Mouse (Mus musculus): ENCODE results near the gene Rapgef3. TPM values are rescaled to one million over a fixed set of nuclear protein-coding genes. Genes with fewer than 3 reads are reported as not detected.

Gene Rapgef3
- polyA plus RNA-seq, 1 experiment from 2014 or later, result 4.9 TPM

- H3K9ac ChIP-seq (ENCODE audit: low read length), result no peak overlapping the region
- no peaks in the 10 kb centered on the region for H3K9me3 ChIP-seq (replicated peaks; ENCODE audit: control insufficient read depth, low read length)
- no peaks in the 10 kb centered on the region for H3K27me3 ChIP-seq (replicated peaks; ENCODE audit: control insufficient read depth, insufficient read depth, low read length)
- H3K4me2 ChIP-seq (ENCODE audit: low read length), result no peak overlapping the region
- H3K36me3 ChIP-seq (ENCODE audit: control insufficient read depth, insufficient read depth, low read length), result no peaks in the 10 kb centered on the region
- H3K4me3 ChIP-seq (ENCODE audit: low read depth, low read length), result no peak overlapping the region
- 89% methylated on average over 9 of the region's 9 CpGs for WGBS
- no peak for DNase-seq (ENCODE audit: low spot score)
- peaks cover 8% of the 10 kb centered on the region for H3K4me1 ChIP-seq (ENCODE audit: control insufficient read depth, insufficient read depth, low read length)
- no peak overlapping the region for H3K27ac ChIP-seq (ENCODE audit: low read depth, low read length)
- no peak for ATAC-seq
These were observed 18.4 kb downstream of the Rapgef3 start for GRCm38 (mm10) chr15:97749397-97749796.

DNA sequence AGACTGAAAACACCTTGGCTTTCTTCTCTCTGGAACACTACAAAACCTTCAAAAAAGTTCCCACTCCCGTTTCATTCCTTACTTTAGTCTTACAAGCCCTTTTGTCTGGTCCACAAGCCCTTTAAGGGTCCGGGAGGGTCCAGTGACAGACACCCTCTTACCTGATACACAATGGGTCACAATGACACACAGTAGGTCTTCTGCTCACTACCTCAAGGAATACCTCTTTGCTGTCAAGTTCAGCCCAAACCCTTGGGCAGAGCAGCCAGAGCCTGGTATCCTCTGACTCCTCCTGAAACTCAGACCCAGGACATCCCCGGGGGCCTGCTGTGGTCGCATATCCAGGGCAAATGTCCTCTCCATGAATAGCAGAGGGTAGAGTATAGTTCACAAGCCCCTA is 18.8 kb downstream of the Rapgef3 start:
- Histone ChIP-seq H3K27me3 (replicated peaks; ENCODE audit: control insufficient read depth, insufficient read depth, low read length) (no peaks in the 10 kb centered on the region), H3K9ac (ENCODE audit: low read length) (no peak overlapping the region), H3K4me1 (ENCODE audit: control insufficient read depth, insufficient read depth, low read length) (peaks cover 8% of the 10 kb centered on the region), H3K4me3 (ENCODE audit: low read depth, low read length) (no peak overlapping the region), H3K4me2 (ENCODE audit: low read length) (no peak overlapping the region), H3K9me3 (replicated peaks; ENCODE audit: control insufficient read depth, low read length) (no peaks in the 10 kb centered on the region), H3K36me3 (ENCODE audit: control insufficient read depth, insufficient read depth, low read length) (no peaks in the 10 kb centered on the region), H3K27ac (ENCODE audit: low read depth, low read length) (no peak overlapping the region)
- no peak for ATAC-seq
- 85% methylated on average over 4 of the region's 4 CpGs for WGBS
- DNase-seq (ENCODE audit: low spot score), result no peak

DNA sequence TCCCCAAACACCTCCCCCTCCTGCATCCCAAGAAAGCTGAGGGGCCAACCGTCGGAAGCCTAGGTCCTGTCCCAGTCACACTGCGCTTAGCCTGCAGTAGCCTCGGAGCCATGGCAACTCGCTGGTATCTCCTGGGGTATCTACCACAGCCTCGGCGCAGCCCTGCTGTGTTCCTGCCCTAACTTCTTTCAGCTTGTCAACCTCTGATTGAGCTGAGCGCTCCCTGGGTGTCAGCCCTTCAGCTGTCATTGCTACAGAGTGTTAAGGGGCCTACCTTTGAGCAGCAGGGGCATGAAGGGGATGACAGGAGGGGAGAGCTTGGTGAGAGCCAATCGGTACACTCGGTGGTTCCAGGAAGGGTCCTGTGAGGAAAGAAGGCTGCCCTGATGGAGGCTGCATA is 19.5 kb downstream of the Rapgef3 start:
- Histone ChIP-seq H3K4me1 (ENCODE audit: control insufficient read depth, insufficient read depth, low read length) (peaks cover 8% of the 10 kb centered on the region), H3K4me3 (ENCODE audit: low read depth, low read length) (no peak overlapping the region), H3K27ac (ENCODE audit: low read depth, low read length) (no peak overlapping the region), H3K4me2 (ENCODE audit: low read length) (no peak overlapping the region), H3K9ac (ENCODE audit: low read length) (no peak overlapping the region), H3K27me3 (replicated peaks; ENCODE audit: control insufficient read depth, insufficient read depth, low read length) (no peaks in the 10 kb centered on the region), H3K36me3 (ENCODE audit: control insufficient read depth, insufficient read depth, low read length) (no peaks in the 10 kb centered on the region), H3K9me3 (replicated peaks; ENCODE audit: control insufficient read depth, low read length) (no peaks in the 10 kb centered on the region)
- ATAC-seq, result no peak
- 46% methylated on average over 10 of the region's 10 CpGs for WGBS
- no peak for DNase-seq (ENCODE audit: low spot score)

GRCm38 (mm10) chr15:97747486-97747885 is 20.3 kb downstream of the Rapgef3 start:
- peaks cover 8% of the 10 kb centered on the region for H3K4me1 ChIP-seq (ENCODE audit: control insufficient read depth, insufficient read depth, low read length)
- H3K36me3 ChIP-seq (ENCODE audit: control insufficient read depth, insufficient read depth, low read length), result no peaks in the 10 kb centered on the region
- no peaks in the 10 kb centered on the region for H3K27me3 ChIP-seq (replicated peaks; ENCODE audit: control insufficient read depth, insufficient read depth, low read length)
- H3K27ac ChIP-seq (ENCODE audit: low read depth, low read length), result no peak overlapping the region
- WGBS, result 89% methylated on average over 4 of the region's 4 CpGs
- H3K9me3 ChIP-seq (replicated peaks; ENCODE audit: control insufficient read depth, low read length), result no peaks in the 10 kb centered on the region
- no peak overlapping the region for H3K9ac ChIP-seq (ENCODE audit: low read length)
- no peak overlapping the region for H3K4me2 ChIP-seq (ENCODE audit: low read length)
- DNase-seq (ENCODE audit: low spot score) (no peak), ATAC-seq (no peak)
- H3K4me3 ChIP-seq (ENCODE audit: low read depth, low read length), result no peak overlapping the region

DNA sequence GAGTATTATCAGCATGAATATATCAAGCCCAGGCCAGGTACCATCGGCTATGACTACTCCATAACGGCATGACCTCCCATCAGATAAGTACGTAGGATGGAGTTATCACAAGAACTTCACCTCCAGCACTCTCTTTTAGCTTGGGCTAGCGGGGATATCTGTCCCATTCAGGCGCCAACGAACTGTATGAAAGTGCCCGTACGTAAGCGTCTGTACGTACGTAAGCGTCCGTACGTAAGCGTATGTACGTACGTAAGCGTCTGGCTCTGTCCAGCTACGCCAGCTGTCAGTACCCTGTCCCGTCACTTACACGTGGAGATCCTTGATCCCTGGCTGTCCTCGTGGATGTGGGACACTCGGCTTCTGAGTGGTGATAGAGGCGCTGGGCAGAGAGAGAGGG is 21.0 kb downstream of the Rapgef3 start:
- WGBS, result 95% methylated on average over 24 of the region's 24 CpGs
- ATAC-seq (no peak), DNase-seq (ENCODE audit: low spot score) (no peak)
- Histone ChIP-seq H3K27me3 (replicated peaks; ENCODE audit: control insufficient read depth, insufficient read depth, low read length) (no peaks in the 10 kb centered on the region), H3K9ac (ENCODE audit: low read length) (no peak overlapping the region), H3K9me3 (replicated peaks; ENCODE audit: control insufficient read depth, low read length) (no peaks in the 10 kb centered on the region), H3K36me3 (ENCODE audit: control insufficient read depth, insufficient read depth, low read length) (no peaks in the 10 kb centered on the region), H3K4me1 (ENCODE audit: control insufficient read depth, insufficient read depth, low read length) (peaks cover 8% of the 10 kb centered on the region), H3K4me2 (ENCODE audit: low read length) (no peak overlapping the region), H3K4me3 (ENCODE audit: low read depth, low read length) (no peak overlapping the region), H3K27ac (ENCODE audit: low read depth, low read length) (no peak overlapping the region)

DNA sequence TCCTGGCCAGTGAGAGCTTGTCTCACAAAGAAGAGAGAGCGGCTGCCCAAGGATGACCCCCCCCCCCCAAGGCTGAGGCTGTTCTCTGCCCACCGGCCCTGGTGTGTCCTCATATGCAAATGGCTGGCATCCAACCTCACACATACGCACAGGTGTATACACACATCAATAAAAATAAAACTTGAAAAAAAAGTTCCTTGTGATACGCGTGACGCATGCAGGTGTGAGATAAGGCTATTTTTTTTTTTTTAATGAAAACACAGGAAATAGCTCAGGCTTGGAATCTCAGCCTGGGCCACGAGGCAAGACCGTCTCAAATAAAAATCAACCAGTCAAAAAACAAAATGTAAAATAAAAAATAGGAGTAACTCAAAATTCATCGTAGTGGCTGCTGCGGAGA is 21.5 kb downstream of the Rapgef3 start:
- 94% methylated on average over 10 of the region's 10 CpGs for WGBS
- Histone ChIP-seq H3K27me3 (replicated peaks; ENCODE audit: control insufficient read depth, insufficient read depth, low read length) (no peaks in the 10 kb centered on the region), H3K9me3 (replicated peaks; ENCODE audit: control insufficient read depth, low read length) (no peaks in the 10 kb centered on the region), H3K36me3 (ENCODE audit: control insufficient read depth, insufficient read depth, low read length) (no peaks in the 10 kb centered on the region), H3K4me3 (ENCODE audit: low read depth, low read length) (no peak overlapping the region), H3K27ac (ENCODE audit: low read depth, low read length) (no peak overlapping the region), H3K9ac (ENCODE audit: low read length) (no peak overlapping the region), H3K4me1 (ENCODE audit: control insufficient read depth, insufficient read depth, low read length) (peaks cover 8% of the 10 kb centered on the region), H3K4me2 (ENCODE audit: low read length) (no peak overlapping the region)
- no peak for ATAC-seq
- no peak for DNase-seq (ENCODE audit: low spot score)

GRCm38 (mm10) chr15:97745331-97745730 is 22.4 kb downstream of the Rapgef3 start:
- Histone ChIP-seq H3K27ac (ENCODE audit: low read depth, low read length) (no peak overlapping the region), H3K4me1 (ENCODE audit: control insufficient read depth, insufficient read depth, low read length) (peaks cover 3% of the 10 kb centered on the region), H3K4me2 (ENCODE audit: low read length) (no peak overlapping the region), H3K4me3 (ENCODE audit: low read depth, low read length) (no peak overlapping the region), H3K27me3 (replicated peaks; ENCODE audit: control insufficient read depth, insufficient read depth, low read length) (no peaks in the 10 kb centered on the region), H3K9me3 (replicated peaks; ENCODE audit: control insufficient read depth, low read length) (no peaks in the 10 kb centered on the region), H3K9ac (ENCODE audit: low read length) (no peak overlapping the region), H3K36me3 (ENCODE audit: control insufficient read depth, insufficient read depth, low read length) (no peaks in the 10 kb centered on the region)
- ATAC-seq (no peak), DNase-seq (ENCODE audit: low spot score) (no peak)
- WGBS, result 87% methylated on average over 9 of the region's 10 CpGs

GRCm38 (mm10) chr15:97744930-97745329 is 22.8 kb downstream of the Rapgef3 start:
- Histone ChIP-seq H3K9ac (ENCODE audit: low read length) (no peak overlapping the region), H3K27me3 (replicated peaks; ENCODE audit: control insufficient read depth, insufficient read depth, low read length) (no peaks in the 10 kb centered on the region), H3K27ac (ENCODE audit: low read depth, low read length) (no peak overlapping the region), H3K4me3 (ENCODE audit: low read depth, low read length) (no peak overlapping the region), H3K4me2 (ENCODE audit: low read length) (no peak overlapping the region), H3K4me1 (ENCODE audit: control insufficient read depth, insufficient read depth, low read length) (no peaks in the 10 kb centered on the region), H3K36me3 (ENCODE audit: control insufficient read depth, insufficient read depth, low read length) (no peaks in the 10 kb centered on the region), H3K9me3 (replicated peaks; ENCODE audit: control insufficient read depth, low read length) (no peaks in the 10 kb centered on the region)
- DNase-seq (ENCODE audit: low spot score) (no peak), ATAC-seq (no peak)
- WGBS, result 75% methylated on average over 10 of the region's 10 CpGs

DNA sequence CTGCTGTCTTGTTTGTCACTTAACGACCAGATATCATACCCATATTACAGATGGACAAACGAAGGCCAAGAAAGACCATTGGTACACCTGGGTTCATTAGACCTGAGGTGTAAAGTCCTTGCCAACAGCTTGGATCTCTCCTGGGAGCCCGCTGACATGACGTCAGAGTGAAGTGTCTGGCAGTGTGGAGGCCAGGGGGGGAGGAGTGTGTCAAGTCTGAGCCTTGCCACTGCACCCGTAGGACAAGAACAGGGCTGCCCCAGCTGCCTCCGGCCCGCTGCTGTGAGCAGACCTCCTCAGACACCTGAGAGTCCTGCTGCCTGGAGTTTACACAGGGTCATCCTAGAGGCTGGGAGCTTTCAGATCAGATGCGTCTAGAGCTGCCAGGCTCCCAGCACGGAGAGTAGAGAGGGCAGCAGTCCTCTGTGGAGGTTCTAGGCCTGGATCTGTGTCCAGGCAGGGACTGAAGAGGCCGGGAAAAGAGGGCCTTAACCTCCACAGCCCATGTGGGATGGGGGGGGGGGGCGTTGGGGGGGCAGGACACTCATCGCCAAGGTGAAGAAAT is 23.7 kb downstream of the Rapgef3 start:
- Histone ChIP-seq H3K27me3 (replicated peaks; ENCODE audit: control insufficient read depth, insufficient read depth, low read length) (no peaks in the 10 kb centered on the region), H3K4me1 (ENCODE audit: control insufficient read depth, insufficient read depth, low read length) (no peaks in the 10 kb centered on the region), H3K4me2 (ENCODE audit: low read length) (no peak overlapping the region), H3K27ac (ENCODE audit: low read depth, low read length) (no peak overlapping the region), H3K9ac (ENCODE audit: low read length) (no peak overlapping the region), H3K9me3 (replicated peaks; ENCODE audit: control insufficient read depth, low read length) (no peaks in the 10 kb centered on the region), H3K36me3 (ENCODE audit: control insufficient read depth, insufficient read depth, low read length) (no peaks in the 10 kb centered on the region), H3K4me3 (ENCODE audit: low read depth, low read length) (no peak overlapping the region)
- ATAC-seq (no peak), DNase-seq (ENCODE audit: low spot score) (no peak)
- WGBS, result 78% methylated on average over 12 of the region's 12 CpGs
